Mouse (Mus musculus) liver, adult (tissue): Measurements from ENCODE around the gene Itfg1.

Source experiments
- GATA4 ChIP-seq: IDR thresholded peaks from 2 replicates; pipeline ENCODE4 v1.6.1; 2014; ENCODE audit warnings: mild to moderate bottlenecking, low read length; ENCODE audit not compliant: insufficient replicate concordance

Gene Itfg1

DNA sequence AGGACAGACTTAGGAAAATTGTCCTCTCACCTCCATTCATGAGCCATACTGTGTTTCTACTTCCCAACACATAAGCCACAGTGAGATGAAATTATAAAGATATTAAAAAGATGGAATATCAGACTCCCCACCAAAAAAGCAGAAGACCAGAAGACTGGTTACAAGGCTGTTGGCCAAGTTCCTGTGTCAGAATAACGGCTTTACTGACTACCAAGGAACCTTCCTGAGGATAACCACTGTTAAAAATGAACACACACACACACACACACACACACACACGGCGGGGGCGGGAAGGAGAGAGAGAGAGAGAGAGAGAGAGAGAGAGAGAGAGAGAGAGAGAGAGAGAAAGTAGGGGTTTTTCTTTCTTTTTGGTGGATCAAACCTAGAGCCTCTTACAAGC is 52.8 kb downstream of the Itfg1 start:
- TF ChIP-seq GATA4, result no peak

DNA sequence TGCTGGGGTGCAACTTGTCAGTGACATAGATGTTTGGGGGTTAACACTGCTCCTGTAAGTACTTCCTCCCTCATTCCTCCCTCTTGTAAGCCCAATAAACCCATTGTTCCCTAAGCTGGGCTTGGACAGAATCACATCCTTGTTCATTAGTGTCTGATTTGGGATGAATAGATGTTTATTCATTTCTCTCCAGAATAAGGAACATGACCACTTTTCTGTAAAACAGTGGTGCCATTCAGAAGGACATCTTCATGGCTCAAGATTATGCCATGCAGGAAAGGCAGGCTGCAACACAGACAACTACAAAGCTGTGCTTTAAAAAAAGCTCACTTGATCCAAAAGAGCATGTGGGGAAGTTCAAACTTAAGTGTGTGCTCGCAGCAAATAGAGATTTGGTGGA is 55.2 kb downstream of the Itfg1 start:
- TF ChIP-seq GATA4, result no peak

DNA sequence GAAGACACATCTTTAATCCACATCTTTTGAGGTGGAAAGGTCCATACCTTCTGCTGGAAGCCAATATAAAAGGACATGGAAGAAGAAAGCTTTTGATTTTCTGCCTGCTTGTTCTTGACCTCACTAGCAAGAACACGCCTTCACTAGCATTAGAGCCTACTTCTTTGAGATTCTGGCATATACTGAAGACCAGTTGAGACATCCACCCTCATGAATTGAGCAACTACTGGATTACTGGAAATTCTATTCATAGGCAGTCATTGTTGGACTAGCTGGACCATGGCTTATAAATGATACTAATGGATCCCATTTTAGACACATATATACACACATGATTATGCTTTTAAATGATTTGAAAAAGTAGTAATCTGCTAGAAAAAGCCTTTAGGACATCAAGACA is 56.9 kb downstream of the Itfg1 start:
- TF ChIP-seq GATA4, result no peak

DNA sequence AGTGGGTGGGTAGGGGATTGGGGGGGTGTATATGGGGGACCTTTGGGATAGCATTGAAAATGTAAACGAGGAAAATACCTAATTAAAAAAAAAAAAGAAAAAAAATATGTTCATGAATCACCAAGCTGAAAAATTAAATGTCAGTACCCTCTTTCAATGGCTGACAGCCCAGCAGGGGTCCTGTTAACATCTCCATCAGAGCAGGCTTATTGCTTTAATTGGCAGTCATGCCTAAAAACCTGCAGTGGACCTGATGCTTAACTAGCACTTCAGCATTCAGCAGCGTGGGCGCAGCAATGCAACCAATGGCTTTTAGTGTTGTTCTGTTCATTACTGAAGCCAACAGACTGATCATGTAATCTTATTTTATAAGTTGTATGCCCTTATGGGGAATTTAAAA is 60.6 kb downstream of the Itfg1 start:
- no peak for TF ChIP-seq GATA4

DNA sequence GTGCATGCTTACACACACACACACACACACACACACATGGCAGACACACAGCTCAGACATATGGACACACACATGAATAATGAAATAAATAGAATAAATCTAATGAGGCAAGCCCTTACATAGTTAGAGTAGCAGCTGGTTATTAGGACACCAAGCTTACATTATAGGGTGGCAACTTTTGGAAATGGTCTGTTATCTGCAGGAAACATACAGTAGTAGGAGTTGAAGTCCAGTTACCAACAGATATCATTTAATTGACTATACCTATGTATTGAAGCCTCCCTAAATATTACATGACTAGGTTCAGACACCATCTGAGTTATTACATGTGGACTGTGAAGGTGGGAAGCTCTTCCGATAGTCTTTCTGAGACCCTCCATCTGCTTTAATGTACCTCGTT is 95.7 kb downstream of the Itfg1 start:
- no peak for TF ChIP-seq GATA4

DNA sequence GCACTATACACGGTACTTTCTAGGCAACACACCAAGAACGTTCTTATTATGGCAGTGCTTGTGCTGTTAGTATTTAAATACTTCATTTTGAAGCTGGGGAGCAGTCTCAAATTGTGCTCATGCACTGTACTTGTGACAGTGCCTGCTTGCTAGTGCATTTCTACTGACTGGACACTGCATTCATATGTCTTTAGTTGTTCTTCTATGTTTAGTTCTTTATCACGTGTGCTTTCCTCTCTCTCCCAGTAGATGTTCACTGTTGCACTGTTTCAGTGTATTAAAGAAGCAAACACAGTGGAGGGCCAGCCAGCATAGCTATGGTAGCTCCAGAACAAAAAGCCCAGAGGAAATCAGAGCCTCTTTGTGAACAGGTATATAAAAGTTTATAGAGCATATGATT is 110.2 kb downstream of the Itfg1 start:
- no peak for TF ChIP-seq GATA4

DNA sequence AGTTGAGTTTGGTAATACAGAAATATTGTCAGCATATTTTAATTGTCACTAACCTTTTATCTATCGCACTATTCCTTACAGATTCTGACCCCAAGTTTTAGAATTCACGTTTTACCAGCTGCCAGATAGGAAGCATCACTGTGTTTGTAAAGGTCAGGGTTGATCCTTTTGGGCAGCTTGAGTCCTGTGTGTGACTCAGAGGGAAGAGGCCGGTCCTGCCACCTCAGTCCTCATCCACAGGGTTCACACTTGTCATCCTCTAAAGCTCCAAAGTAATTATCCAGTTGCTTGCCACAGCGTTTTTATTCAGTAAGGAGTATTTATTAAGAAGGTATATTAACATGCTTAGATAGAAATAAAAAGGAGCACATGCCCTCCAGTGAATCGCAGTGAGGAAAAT is 123.5 kb downstream of the Itfg1 start:
- no peak for TF ChIP-seq GATA4

DNA sequence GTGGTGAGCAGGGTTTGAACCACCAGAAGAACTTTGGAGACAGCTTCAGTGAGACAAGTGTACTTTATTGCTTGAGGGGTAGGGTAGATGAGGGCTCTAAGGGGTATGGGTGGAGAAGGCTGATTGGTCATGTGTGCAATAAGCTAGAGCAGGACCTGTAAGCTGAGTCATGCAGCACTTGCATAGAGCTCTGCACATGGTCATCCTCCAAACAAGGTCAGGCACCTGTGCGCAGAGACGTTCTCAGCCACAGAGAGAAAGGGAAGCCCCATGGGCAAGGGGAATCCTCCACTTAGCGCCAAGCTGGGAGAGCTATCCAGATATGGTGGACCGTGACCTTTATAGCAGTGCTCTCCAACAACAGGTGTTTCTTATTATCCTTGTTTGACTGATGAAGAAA is 124.0 kb downstream of the Itfg1 start:
- TF ChIP-seq GATA4, result no peak

DNA sequence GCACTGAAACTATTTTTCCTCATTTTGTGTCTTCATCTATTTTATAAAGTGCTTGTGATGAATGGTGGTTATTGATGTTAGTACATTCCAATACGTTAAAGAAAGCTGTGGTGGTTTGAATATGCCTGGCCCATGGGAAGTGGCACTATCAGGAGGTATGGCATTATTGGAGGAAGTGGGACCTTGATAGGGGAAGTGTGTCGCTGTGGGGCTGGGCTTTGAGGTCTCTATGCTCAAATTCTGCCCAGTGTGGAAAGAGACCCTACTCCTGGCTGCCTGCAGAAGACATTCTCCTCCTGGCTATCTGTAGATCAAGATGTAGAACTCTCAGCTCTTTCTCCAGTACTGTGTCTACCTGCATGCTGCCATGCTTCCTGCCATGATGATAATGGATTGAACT is 133.7 kb downstream of the Itfg1 start:
- no peak for TF ChIP-seq GATA4

DNA sequence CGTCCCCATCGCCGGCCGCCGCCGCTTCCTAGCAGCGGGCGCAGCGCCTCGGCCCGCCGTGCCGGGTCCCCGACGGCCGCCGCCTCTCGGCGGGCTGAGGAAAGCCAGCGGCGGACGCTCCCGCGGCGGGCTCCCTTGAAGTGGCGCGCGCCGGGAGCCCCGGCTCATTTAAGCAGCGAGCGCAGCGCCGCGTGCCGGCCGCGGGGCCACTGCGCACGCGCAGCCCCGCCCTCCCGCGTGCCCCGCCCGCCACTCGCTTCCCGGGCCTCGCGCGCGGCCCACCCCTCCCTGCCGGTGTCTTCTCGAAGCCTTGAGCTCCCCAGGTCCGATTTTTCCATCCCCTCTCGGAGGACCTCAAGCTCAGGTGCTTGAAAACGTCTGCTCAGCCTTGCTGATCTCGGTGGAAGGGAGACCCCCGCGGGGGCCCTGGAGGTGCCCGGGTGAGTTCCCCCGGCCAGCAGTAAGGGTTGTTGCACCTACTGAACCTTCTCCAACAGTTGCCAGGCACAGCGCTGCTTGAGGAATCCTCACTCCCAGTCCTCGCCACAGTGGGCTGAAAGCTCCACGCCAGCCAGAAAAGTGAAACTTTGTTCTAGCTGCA is 139.9 kb downstream of the Itfg1 start, which contains the start of gene Neto2:
Gene Neto2 (minus strand): TSS at position 174 of the 601 bp plus-strand sequence.
- TF ChIP-seq GATA4, result no peak

DNA sequence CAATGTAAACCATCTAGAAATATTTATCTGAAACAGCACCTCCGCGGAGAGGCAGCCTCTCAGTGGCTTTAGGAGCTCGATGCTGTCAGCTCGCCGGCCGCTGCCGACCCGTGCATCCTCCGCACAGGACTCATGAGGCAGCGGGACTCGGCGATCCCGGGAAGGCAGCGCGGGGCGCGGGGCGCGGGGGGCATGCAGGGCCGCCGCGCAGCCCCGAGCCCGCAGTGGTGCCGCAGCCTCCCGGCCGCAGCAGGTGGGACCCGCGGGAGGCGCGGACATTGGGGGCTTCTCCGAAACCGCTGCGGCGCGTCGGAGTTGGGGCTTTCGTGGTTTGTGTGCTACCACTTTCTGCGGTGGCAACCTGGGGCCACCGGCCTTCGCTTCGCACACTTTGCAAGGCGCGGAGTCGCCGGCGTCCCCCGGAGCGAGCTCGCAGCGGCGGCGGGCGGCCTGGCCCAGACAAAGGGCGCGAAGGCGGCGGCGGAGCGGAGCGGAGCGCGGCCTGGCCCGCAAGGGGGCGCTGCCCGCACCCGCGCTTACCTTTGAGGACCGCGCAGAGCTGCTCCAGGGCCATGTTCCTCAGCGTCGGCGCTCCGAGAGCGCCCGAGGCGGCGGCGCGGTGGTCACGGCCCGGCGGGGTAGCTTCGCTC is 140.5 kb downstream of the Itfg1 start:
- no peak for TF ChIP-seq GATA4

DNA sequence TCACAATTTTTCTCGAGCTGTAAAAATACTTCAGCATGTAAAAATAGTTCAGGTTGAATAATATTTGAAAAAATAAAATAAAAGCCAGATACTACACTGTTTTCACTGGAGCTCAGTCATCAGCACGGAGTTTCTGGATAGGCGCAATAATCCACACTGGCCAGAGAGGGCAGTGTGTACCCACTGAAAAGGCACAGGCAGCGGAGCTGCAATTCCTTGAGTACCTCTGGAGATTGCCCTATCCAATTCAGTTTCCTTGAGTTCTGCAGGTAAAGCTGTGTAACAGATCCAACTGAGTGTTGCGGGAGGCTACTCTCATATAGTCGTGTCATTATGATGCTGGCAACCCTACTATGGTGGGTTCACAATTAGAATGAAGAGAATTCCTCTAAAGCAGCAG is 141.7 kb downstream of the Itfg1 start:
- no peak for TF ChIP-seq GATA4
